Mouse (Mus musculus) limb, embryonic 14.5 days (tissue): ENCODE measurements at regions not wholly inside any gene's neighbourhood (a gene's known extent, or its start where the extent isn't known, plus 50 kb on each side); places are given as distances from the start of the nearest gene placed in this dataset. TPM values are rescaled to one million over a fixed set of nuclear protein-coding genes. Genes with fewer than 3 reads are reported as not detected.

ENCODE experiments used
- ATAC-seq: fragments of 200-750 bp; cut with Nextera tagmentation; 2 replicates; pipeline ENCODE4 v1.8.0; 2017; ENCODE audit warnings: low read depth, moderate number of reproducible peaks, moderate TSS enrichment; ENCODE audit not compliant: low FRiP score
- DNase-seq: peaks from one replicate; pipeline ENCODE4 v3.0.0-alpha.2; 2015; ENCODE audit warnings: low spot score
- H3K27ac ChIP-seq: fragments of 300-500 bp; sonication (generic); replicated peaks from 2 replicates; pipeline ENCODE4 v1.5.1; 2014; ENCODE audit warnings: low read depth, mild to moderate bottlenecking, low read length, moderate library complexity, mixed read lengths
- H3K27me3 ChIP-seq: fragments of 300-500 bp; sonication (generic); 2 replicates; pipeline ENCODE4 v1.6.1; 2014; ENCODE audit warnings: low read length, mixed read lengths; ENCODE audit not compliant: control insufficient read depth, insufficient read depth
- H3K36me3 ChIP-seq: fragments of 300-500 bp; sonication (generic); 2 replicates; pipeline ENCODE4 v1.6.1; 2014; ENCODE audit warnings: mild to moderate bottlenecking, low read length, moderate library complexity, mixed read lengths; ENCODE audit not compliant: control insufficient read depth, insufficient read depth
- H3K4me1 ChIP-seq: fragments of 300-500 bp; sonication (generic); 2 replicates; pipeline ENCODE4 v1.6.1; 2014; ENCODE audit warnings: antibody characterized with exemption, low read length, mixed read lengths; ENCODE audit not compliant: control insufficient read depth, insufficient read depth
- H3K4me2 ChIP-seq: fragments of 300-500 bp; sonication (generic); replicated peaks from 2 replicates; pipeline ENCODE4 v1.6.1; 2014; ENCODE audit warnings: low read depth, mild to moderate bottlenecking, low read length, moderate library complexity; ENCODE audit not compliant: severe bottlenecking
- H3K4me3 ChIP-seq: fragments of 300-500 bp; sonication (generic); replicated peaks from 2 replicates; pipeline ENCODE4 v1.5.1; 2014; ENCODE audit warnings: low read length
- H3K9ac ChIP-seq: fragments of 300-500 bp; sonication (generic); 2 replicates; pipeline ENCODE4 v1.6.1; 2014; ENCODE audit warnings: mild to moderate bottlenecking, low read depth, low read length, moderate library complexity; ENCODE audit not compliant: severe bottlenecking
- H3K9me3 ChIP-seq: fragments of 300-500 bp; sonication (generic); 2 replicates; pipeline ENCODE4 v1.6.1; 2016; ENCODE audit warnings: low read length; ENCODE audit not compliant: control insufficient read depth
- POLR2A ChIP-seq: fragments of 200-500 bp; IDR thresholded peaks from 2 replicates; pipeline ENCODE4 v1.8.0; 2012; ENCODE audit warnings: inconsistent platforms, mild to moderate bottlenecking, moderate library complexity, borderline replicate concordance; ENCODE audit not compliant: insufficient read depth, insufficient read length; ENCODE audit errors: extremely low read depth
- WGBS: fragments of 180-500 bp; shearing (Covaris S2); extraction: QIAGEN DNeasy Blood & Tissue Kit; methylation state at CpG from one replicate; pipeline ENCODE4 v1.1.7; 2014; 5-methylcytosine and 5-hydroxymethylcytosine counted together
- microRNA-seq: library from miRNA; unstranded; fragments of <30 nt; microRNA quantifications from one replicate; pipeline ENCODE4, GENCODE M21; 2016

- WGBS = 24% methylated on average over 3 of the region's 3 CpGs
- DNase-seq (no peak), ATAC-seq (no peak)
- H3K4me1 ChIP-seq = no peaks in the 10 kb centered on the region
- TF ChIP-seq POLR2A = no peak
- no peaks in the 10 kb centered on the region for H3K36me3 ChIP-seq
- H3K9me3 ChIP-seq = no peaks in the 10 kb centered on the region
- H3K4me3 ChIP-seq = no peak overlapping the region
- H3K27ac ChIP-seq = no peak overlapping the region
- no peak overlapping the region for H3K9ac ChIP-seq
- H3K27me3 ChIP-seq = no peaks in the 10 kb centered on the region
- no peak overlapping the region for H3K4me2 ChIP-seq
Observed at GRCm38 (mm10) chr7:35859601-35860000, 56.8 kb upstream of the Zfp507 start.

- H3K27ac ChIP-seq = no peak overlapping the region
- H3K4me2 ChIP-seq = no peak overlapping the region
- no peaks in the 10 kb centered on the region for H3K36me3 ChIP-seq
- ATAC-seq (no peak), DNase-seq (no peak)
- no peaks in the 10 kb centered on the region for H3K4me1 ChIP-seq
- WGBS = 75% methylated on average over 10 of the region's 10 CpGs
- TF ChIP-seq POLR2A = no peak
- H3K9ac ChIP-seq = no peak overlapping the region
- H3K9me3 ChIP-seq = no peaks in the 10 kb centered on the region
- H3K27me3 ChIP-seq = no peaks in the 10 kb centered on the region
- H3K4me3 ChIP-seq = no peak overlapping the region
Observed at GRCm38 (mm10) chr7:35857693-35858092, 54.9 kb upstream of the Zfp507 start.

Small RNA genes lying in the stretch of these regions (microRNA-seq; reads per million reads assigned to microRNA genes)
- not detected for gene Gm23292
